Mouse (Mus musculus) hindbrain, embryonic 16.5 days (tissue): ENCODE results near the gene Obsl1. TPM values are rescaled to one million over a fixed set of nuclear protein-coding genes. Genes with fewer than 3 reads are reported as not detected.
A peak's percentile ranks its signal among the peaks of the same experiment; 100 is the strongest.

ENCODE experiments used
- ATAC-seq: fragments of 200-750 bp; cut with Nextera tagmentation; 2 replicates; pipeline ENCODE4 v1.8.0; 2017; ENCODE audit warnings: moderate TSS enrichment, moderate library complexity
- H3K27ac ChIP-seq: fragments of 300-500 bp; sonication (generic); 2 replicates; pipeline ENCODE4 v1.5.1; 2014; ENCODE audit warnings: low read depth, mild to moderate bottlenecking, control low read depth, low read length, moderate library complexity
- H3K27me3 ChIP-seq: fragments of 300-500 bp; sonication (generic); replicated peaks from 2 replicates; pipeline ENCODE4 v1.6.1; 2014; ENCODE audit warnings: low read length; ENCODE audit not compliant: control insufficient read depth, insufficient read depth
- H3K36me3 ChIP-seq: fragments of 300-500 bp; sonication (generic); 2 replicates; pipeline ENCODE4 v1.6.1; 2014; ENCODE audit warnings: mild to moderate bottlenecking, low read length, moderate library complexity, mixed read lengths; ENCODE audit not compliant: control insufficient read depth, insufficient read depth
- H3K4me1 ChIP-seq: fragments of 300-500 bp; sonication (generic); 2 replicates; pipeline ENCODE4 v1.6.1; 2014; ENCODE audit warnings: low read depth, low read length; ENCODE audit not compliant: control insufficient read depth, insufficient read depth
- H3K4me2 ChIP-seq: fragments of 300-500 bp; sonication (generic); 2 replicates; pipeline ENCODE4 v1.6.1; 2014; ENCODE audit warnings: mild to moderate bottlenecking, low read length, control low read depth, moderate library complexity
- H3K4me3 ChIP-seq: fragments of 300-500 bp; sonication (generic); 2 replicates; pipeline ENCODE4 v1.5.1; 2014; ENCODE audit warnings: mild to moderate bottlenecking, low read length, control low read depth, moderate library complexity
- H3K9ac ChIP-seq: fragments of 300-500 bp; sonication (generic); 2 replicates; pipeline ENCODE4 v1.6.1; 2014; ENCODE audit warnings: low read depth, mild to moderate bottlenecking, control low read depth, low read length, moderate library complexity
- H3K9me3 ChIP-seq: fragments of 300-500 bp; sonication (generic); 2 replicates; pipeline ENCODE4 v1.6.1; 2014; ENCODE audit warnings: mild to moderate bottlenecking, low read length, moderate library complexity; ENCODE audit not compliant: control insufficient read depth
- WGBS: fragments of 180-500 bp; shearing (Covaris S2); extraction: QIAGEN DNeasy Blood & Tissue Kit; methylation state at CpG from one replicate; pipeline ENCODE4 v1.1.7; 2014; 5-methylcytosine and 5-hydroxymethylcytosine counted together
- polyA plus RNA-seq: library from polyadenylated mRNA; unstranded; fragments of >200 nt; fragmentation: Nextera tagmentation; extraction: Ambion mirVana; gene quantifications from 2 replicates; pipeline ENCODE4 v1.2.1, GENCODE M21; 2015

Obsl1 gene
- polyA plus RNA-seq, 1 experiment from 2014 or later, result 25.4 TPM

GRCm38 (mm10) chr1:75507006-75507405 is 754 bp upstream of the Obsl1 start, which contains the start of gene Inha:
Inha (plus strand) TSS chr1:75507077.
- peak within 1 kb of the TSS; percentile 90 for H3K4me3 ChIP-seq
- H3K4me2 ChIP-seq, result peak within 1 kb of the TSS; percentile 92
- no peaks in the 10 kb centered on the region for H3K36me3 ChIP-seq

DNA sequence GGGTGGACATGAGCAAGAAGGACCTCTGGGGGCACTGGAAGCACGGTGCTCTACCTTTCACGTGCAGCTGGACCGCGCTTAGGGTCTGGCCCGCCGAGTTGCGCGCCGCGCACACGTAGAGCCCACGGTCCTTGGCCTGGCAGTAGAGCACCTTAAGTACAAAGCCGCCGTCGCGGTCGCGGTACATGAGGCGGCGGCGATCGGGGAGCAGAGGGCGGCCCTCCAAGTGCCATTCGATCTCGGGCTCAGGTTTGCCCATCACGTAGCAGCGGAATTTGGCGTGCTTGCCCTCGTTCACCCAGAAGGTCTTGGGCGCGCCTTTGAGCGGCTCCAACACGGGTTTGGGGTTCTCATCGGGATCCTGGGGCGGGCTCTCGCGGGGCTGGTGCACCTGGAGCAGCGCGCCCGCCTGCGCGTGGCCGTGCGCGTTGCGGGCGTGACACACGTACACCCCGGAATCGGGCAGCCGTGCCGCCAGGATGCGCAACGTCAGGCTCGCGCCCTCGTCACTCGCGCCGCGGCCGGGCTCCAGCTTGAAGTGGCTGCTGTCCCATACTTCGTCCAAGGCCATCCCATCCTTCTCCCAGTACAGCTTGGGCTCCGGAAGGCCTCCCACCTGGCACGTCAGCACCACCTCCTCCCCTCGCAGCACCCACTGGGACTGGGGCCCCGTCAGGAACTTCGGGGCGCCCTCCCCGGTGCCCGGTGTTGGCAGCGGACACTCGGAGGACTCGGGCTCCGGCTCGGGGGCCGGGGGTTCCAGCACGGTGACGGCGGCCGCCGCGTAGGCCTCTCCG is 895 bp downstream of the Obsl1 start:
- peak overlapping the region; percentile 90 for H3K4me3 ChIP-seq
- H3K4me2 ChIP-seq, result peak overlapping the region; percentile 92
- H3K9ac ChIP-seq, result peak overlapping the region; percentile 87
- H3K36me3 ChIP-seq, result peaks cover 6% of the 10 kb centered on the region; the same call in 1 of the 2 replicates
- no peaks in the 10 kb centered on the region for H3K27me3 ChIP-seq
- peaks cover 18% of the 10 kb centered on the region for H3K4me1 ChIP-seq
- WGBS, result under 1% methylated on average over 76 of the region's 84 CpGs
- H3K27ac ChIP-seq, result peak overlapping the region; percentile 85
- peak; percentile 84 for ATAC-seq
- H3K9me3 ChIP-seq, result no peaks in the 10 kb centered on the region

More at GRCm38 (mm10) chr1:75507006-75507405, 754 bp upstream of the Obsl1 start, which contains the start of gene Inha:
- H3K27me3 ChIP-seq, result no peaks in the 10 kb centered on the region
- ATAC-seq, result no peak
- H3K4me1 ChIP-seq, result peaks cover 18% of the 10 kb centered on the region
- WGBS, result 75% methylated on average over 10 of the region's 10 CpGs
- H3K27ac ChIP-seq, result peak within 1 kb of the TSS; percentile 85
- peak within 1 kb of the TSS; percentile 87 for H3K9ac ChIP-seq
- H3K9me3 ChIP-seq, result no peaks in the 10 kb centered on the region

- H3K4me2 ChIP-seq, result peak overlapping the region; percentile 92
- peaks cover 6% of the 10 kb centered on the region; the same call in 1 of the 2 replicates for H3K36me3 ChIP-seq
- peak overlapping the region; percentile 85 for H3K27ac ChIP-seq
- no peaks in the 10 kb centered on the region for H3K27me3 ChIP-seq
- H3K4me1 ChIP-seq, result peaks cover 18% of the 10 kb centered on the region
- H3K9me3 ChIP-seq, result no peaks in the 10 kb centered on the region
- no peak for ATAC-seq
- peak overlapping the region; percentile 87 for H3K9ac ChIP-seq
- 68% methylated on average over 9 of the region's 9 CpGs for whole genome bisulfite sequencing
- peak overlapping the region; percentile 90 for H3K4me3 ChIP-seq
These were observed 1.8 kb downstream of the Obsl1 start for GRCm38 (mm10) chr1:75504256-75505045.

DNA sequence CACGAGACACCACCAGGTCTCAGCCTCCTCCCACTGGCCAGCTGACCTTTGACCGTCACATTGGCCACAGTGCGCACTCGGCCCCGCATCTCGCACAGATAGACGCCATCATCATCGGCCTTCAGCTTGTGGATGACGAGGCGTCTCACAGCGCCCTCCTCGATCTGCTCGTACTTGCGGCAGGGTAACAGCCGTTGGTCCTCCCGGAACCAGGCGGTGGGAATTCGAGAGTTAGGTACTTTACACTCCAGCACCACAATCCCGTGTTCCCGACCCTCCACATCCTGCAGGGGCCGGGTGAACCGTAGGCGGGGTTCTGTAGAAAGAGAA is 2.6 kb downstream of the Obsl1 start:
- ATAC-seq, result no peak
- Histone ChIP-seq H3K36me3 (peaks cover 6% of the 10 kb centered on the region), H3K4me2 (peak overlapping the region; percentile 15), H3K9me3 (no peaks in the 10 kb centered on the region), H3K4me3 (no peak overlapping the region), H3K9ac (no peak overlapping the region), H3K27me3 (no peaks in the 10 kb centered on the region), H3K27ac (no peak overlapping the region), H3K4me1 (peaks cover 18% of the 10 kb centered on the region)
- WGBS, result 73% methylated on average over 23 of the region's 23 CpGs

DNA sequence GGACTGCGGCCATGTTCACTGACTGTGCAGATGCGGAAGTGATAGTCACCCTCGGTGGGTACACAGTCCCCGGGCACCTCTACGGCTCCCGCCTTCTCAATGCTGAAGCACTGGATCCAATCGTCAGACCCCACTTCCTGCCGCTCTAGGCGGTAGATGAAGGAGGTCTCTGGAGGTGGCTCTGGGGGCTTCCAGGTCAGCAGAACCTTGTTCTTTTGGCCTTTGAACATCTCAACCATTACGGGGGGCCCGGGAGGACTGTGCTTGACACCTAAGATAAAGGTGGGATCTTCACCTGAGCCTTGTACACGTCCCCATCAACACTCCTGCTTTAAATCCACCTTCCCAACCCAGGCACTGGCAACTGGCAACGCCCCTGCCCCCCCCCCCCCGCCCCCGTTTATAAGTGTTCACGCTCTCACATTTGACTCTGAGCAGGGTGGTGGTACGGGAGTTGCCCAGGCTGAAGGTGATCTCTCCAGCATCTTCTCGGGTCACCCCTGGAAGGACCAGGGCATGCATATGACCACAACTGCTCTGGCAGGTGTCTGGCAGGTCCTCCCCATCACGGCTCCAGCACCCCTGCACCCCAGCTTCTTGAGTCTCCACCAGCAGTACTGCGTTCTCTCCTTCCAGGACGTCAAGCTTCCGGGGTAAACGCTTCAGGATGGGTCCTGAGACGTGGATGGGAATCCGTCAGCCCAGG is 3.2 kb downstream of the Obsl1 start:
- no peak for ATAC-seq
- Histone ChIP-seq H3K4me3 (no peak overlapping the region), H3K36me3 (peaks cover 6% of the 10 kb centered on the region), H3K4me2 (no peak overlapping the region), H3K27ac (no peak overlapping the region), H3K4me1 (peaks cover 18% of the 10 kb centered on the region), H3K9ac (no peak overlapping the region), H3K9me3 (no peaks in the 10 kb centered on the region), H3K27me3 (no peaks in the 10 kb centered on the region)
- 87% methylated on average over 23 of the region's 25 CpGs for WGBS

DNA sequence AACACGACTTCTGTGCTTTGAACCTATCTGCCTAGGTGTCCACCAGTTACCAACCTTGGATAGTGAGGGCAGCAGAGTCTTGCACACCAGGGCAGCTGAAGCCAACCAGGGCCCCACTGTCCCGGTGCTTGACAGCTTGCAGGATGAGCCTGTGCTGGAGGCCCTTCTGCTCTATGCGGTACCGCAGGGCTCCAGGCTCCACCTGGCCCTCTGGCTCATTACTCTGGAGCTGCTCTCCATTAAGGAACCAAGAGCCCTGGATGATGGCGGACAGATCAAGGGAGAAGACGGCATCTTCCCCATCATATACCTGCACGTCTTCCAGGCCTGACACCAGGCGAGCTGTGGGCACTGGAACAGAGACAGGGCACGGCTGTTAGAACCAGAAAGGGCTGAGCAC is 4.3 kb downstream of the Obsl1 start:
- no peaks in the 10 kb centered on the region for H3K9me3 ChIP-seq
- H3K4me3 ChIP-seq, result no peak overlapping the region
- no peak overlapping the region for H3K4me2 ChIP-seq
- no peaks in the 10 kb centered on the region for H3K27me3 ChIP-seq
- WGBS, result 93% methylated on average over 9 of the region's 9 CpGs
- no peak for ATAC-seq
- H3K9ac ChIP-seq, result no peak overlapping the region
- H3K27ac ChIP-seq, result no peak overlapping the region
- peaks cover 6% of the 10 kb centered on the region for H3K36me3 ChIP-seq
- peaks cover 11% of the 10 kb centered on the region for H3K4me1 ChIP-seq

DNA sequence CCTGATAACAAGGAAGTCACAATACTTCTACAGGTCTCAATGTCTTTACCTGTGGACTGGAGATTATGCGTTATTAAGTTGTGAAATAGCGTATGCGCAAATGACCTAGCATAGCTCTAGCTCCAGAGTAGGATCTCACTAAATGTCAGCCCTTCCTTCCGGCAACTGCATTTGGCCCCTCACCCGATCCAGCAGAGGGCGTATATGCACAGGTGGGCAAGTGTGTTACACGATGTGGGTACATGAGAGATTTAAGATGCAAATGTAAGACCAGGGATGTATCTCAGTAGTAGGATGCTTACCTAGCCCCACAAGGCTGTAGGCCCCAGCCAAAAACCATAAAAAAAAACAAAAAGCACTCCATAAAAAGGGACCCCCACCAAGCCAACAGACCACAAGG is 6.8 kb downstream of the Obsl1 start:
- peaks cover 2% of the 10 kb centered on the region for H3K4me1 ChIP-seq
- ATAC-seq, result no peak
- no peak overlapping the region for H3K4me3 ChIP-seq
- peaks cover 6% of the 10 kb centered on the region for H3K36me3 ChIP-seq
- H3K27me3 ChIP-seq, result no peaks in the 10 kb centered on the region
- H3K9ac ChIP-seq, result no peak overlapping the region
- no peak overlapping the region for H3K4me2 ChIP-seq
- 87% methylated on average over 7 of the region's 7 CpGs for WGBS
- H3K27ac ChIP-seq, result no peak overlapping the region
- H3K9me3 ChIP-seq, result no peaks in the 10 kb centered on the region

GRCm38 (mm10) chr1:75498897-75499296 is 7.4 kb downstream of the Obsl1 start:
- H3K4me3 ChIP-seq, result no peak overlapping the region
- H3K27ac ChIP-seq, result no peak overlapping the region
- no peak for ATAC-seq
- no peaks in the 10 kb centered on the region for H3K27me3 ChIP-seq
- H3K9ac ChIP-seq, result no peak overlapping the region
- H3K36me3 ChIP-seq, result peaks cover 6% of the 10 kb centered on the region
- no peak overlapping the region for H3K4me2 ChIP-seq
- WGBS, result 93% methylated on average over 4 of the region's 4 CpGs
- no peaks in the 10 kb centered on the region for H3K9me3 ChIP-seq
- H3K4me1 ChIP-seq, result no peaks in the 10 kb centered on the region
